Mouse (Mus musculus) CH12.LX (cell line): ENCODE measurements around the gene Lamtor3. TPM values are rescaled to one million over a fixed set of nuclear protein-coding genes. Genes with fewer than 3 reads are reported as not detected.

Experiments
- DNase-seq: peaks from one replicate; pipeline ENCODE4 v3.0.0-alpha.2; 2013; ENCODE audit errors: extremely low read depth
- H3K27ac ChIP-seq: 2 replicates; pipeline ENCODE4 v1.5.1; 2012; ENCODE audit warnings: low read depth, mild to moderate bottlenecking, control low read depth, moderate library complexity; ENCODE audit not compliant: insufficient read depth
- H3K27me3 ChIP-seq: replicated peaks from 2 replicates; pipeline ENCODE3; 2012; ENCODE audit warnings: inconsistent platforms
- H3K36me3 ChIP-seq, 2 experiments: replicated peaks in 1 of 2; 2 replicates each; pipeline versions ENCODE3 to v1.6.1; 2012; ENCODE audit warnings: inconsistent platforms in 1 of 2, low read length in 1 of 2, mild to moderate bottlenecking in 1 of 2, mixed read lengths in 1 of 2, moderate library complexity in 1 of 2; ENCODE audit not compliant: control insufficient read depth in 1 of 2, insufficient read depth in 1 of 2
- H3K4me1 ChIP-seq, 2 experiments: 2 replicates each; pipeline ENCODE4 v1.6.1; 2012; ENCODE audit warnings: inconsistent platforms in 1 of 2, moderate library complexity in 1 of 2; ENCODE audit not compliant: insufficient read depth in 2 of 2, control insufficient read depth in 1 of 2
- H3K4me2 ChIP-seq: 2 replicates; pipeline ENCODE4 v1.6.1; 2012; ENCODE audit warnings: low read depth, mild to moderate bottlenecking, control low read depth; ENCODE audit not compliant: poor library complexity, insufficient read depth, severe bottlenecking
- H3K4me3 ChIP-seq, 3 experiments: fragments of 150-350 bp in 1 of 3; sonication (generic) in 1 of 3; replicated peaks in 1 of 3; 2 replicates each; pipeline versions ENCODE3 to v1.5.1; 2011 to 2012; ENCODE audit warnings: low read depth in 2 of 3, low read length in 2 of 3, mild to moderate bottlenecking in 2 of 3, moderate library complexity in 2 of 3, control low read depth in 1 of 3, improper control_type of control experiment in 1 of 3, inconsistent platforms in 1 of 3, mixed read lengths in 1 of 3; ENCODE audit not compliant: poor library complexity in 1 of 3
- H3K79me2 ChIP-seq: replicated peaks from 2 replicates; pipeline ENCODE4 v1.6.1; 2012; ENCODE audit warnings: mild to moderate bottlenecking, moderate library complexity; ENCODE audit not compliant: control insufficient read depth, poor library complexity, insufficient read depth, severe bottlenecking; ENCODE audit errors: extremely low read depth
- H3K9ac ChIP-seq: 2 replicates; pipeline ENCODE4 v1.6.1; 2012; ENCODE audit warnings: low read depth, mild to moderate bottlenecking, control low read depth, moderate library complexity; ENCODE audit not compliant: insufficient read depth
- H3K9me3 ChIP-seq: replicated peaks from 2 replicates; pipeline ENCODE3; 2012; ENCODE audit warnings: low read length, inconsistent platforms, mixed read lengths
- EP300 ChIP-seq: IDR thresholded peaks from 2 replicates; pipeline ENCODE4 v1.6.1; 2011; ENCODE audit warnings: low read length, improper control_type of control experiment
- HCFC1 ChIP-seq: IDR thresholded peaks from 2 replicates; pipeline ENCODE4 v1.6.1; 2012; ENCODE audit warnings: low read depth, mild to moderate bottlenecking, inconsistent platforms, low read length, improper control_type of control experiment
- IRF4 ChIP-seq: IDR thresholded peaks from 2 replicates; pipeline ENCODE4 v1.6.1; 2014; ENCODE audit warnings: low read depth, mild to moderate bottlenecking, inconsistent platforms, low read length, improper control_type of control experiment
- KAT2A ChIP-seq: IDR thresholded peaks from 2 replicates; pipeline ENCODE4 v1.6.1; 2012; ENCODE audit warnings: low read length, improper control_type of control experiment, inconsistent platforms; ENCODE audit not compliant: insufficient replicate concordance
- MAFK ChIP-seq: IDR thresholded peaks from 2 replicates; pipeline ENCODE4 v1.6.1; 2011; ENCODE audit warnings: low read length, improper control_type of control experiment; ENCODE audit not compliant: insufficient replicate concordance
- MAZ ChIP-seq: IDR thresholded peaks from 2 replicates; pipeline ENCODE4 v1.6.1; 2012; ENCODE audit warnings: low read depth, mild to moderate bottlenecking, inconsistent platforms, low read length, improper control_type of control experiment, moderate library complexity
- MXI1 ChIP-seq: IDR thresholded peaks from 2 replicates; pipeline ENCODE4 v1.6.1; 2011; ENCODE audit warnings: mild to moderate bottlenecking, low read depth, low read length, improper control_type of control experiment
- MYC ChIP-seq: IDR thresholded peaks from 2 replicates; pipeline ENCODE4 v1.6.1; 2011; ENCODE audit warnings: low read depth, mild to moderate bottlenecking, improper control_type of control experiment, low read length
- NRF1 ChIP-seq: IDR thresholded peaks from 2 replicates; pipeline ENCODE4 v1.6.1; 2014; ENCODE audit warnings: low read depth, mild to moderate bottlenecking, inconsistent platforms, low read length, improper control_type of control experiment, moderate library complexity
- POLR2A ChIP-seq: IDR thresholded peaks from 2 replicates; pipeline ENCODE4 v1.6.1; 2011; ENCODE audit warnings: low read depth, mild to moderate bottlenecking, improper control_type of control experiment, low read length
- POLR2AphosphoS2 ChIP-seq: IDR thresholded peaks from 2 replicates; pipeline ENCODE4 v1.6.1; 2011; ENCODE audit warnings: low read depth, low read length, improper control_type of control experiment
- SIN3A ChIP-seq: IDR thresholded peaks from 2 replicates; pipeline ENCODE4 v1.6.1; 2012; ENCODE audit warnings: low read length, improper control_type of control experiment, inconsistent platforms
- SMC3 ChIP-seq: IDR thresholded peaks from 2 replicates; pipeline ENCODE4 v1.6.1; 2011; ENCODE audit warnings: low read depth, low read length, improper control_type of control experiment
- TCF12 ChIP-seq: IDR thresholded peaks from 2 replicates; pipeline ENCODE4 v1.6.1; 2014; ENCODE audit warnings: low read depth, mild to moderate bottlenecking, inconsistent platforms, low read length, improper control_type of control experiment
- USF1 ChIP-seq: IDR thresholded peaks from 2 replicates; pipeline ENCODE4 v1.6.1; 2014; ENCODE audit warnings: low read depth, mild to moderate bottlenecking, inconsistent platforms, low read length, improper control_type of control experiment
- ZKSCAN1 ChIP-seq: IDR thresholded peaks from 2 replicates; pipeline ENCODE4 v1.6.1; 2012; ENCODE audit warnings: low read depth, inconsistent platforms, low read length, improper control_type of control experiment, borderline replicate concordance
- ZMIZ1 ChIP-seq: IDR thresholded peaks from 2 replicates; pipeline ENCODE4 v1.6.1; 2012; ENCODE audit warnings: low read depth, mild to moderate bottlenecking, inconsistent platforms, low read length, improper control_type of control experiment
- dilution Hi-C: fragments of 300-500 bp; cut with MboI; formaldehyde crosslinking; loops from 2 replicates; pipeline ENCODE4 v1.14.3; 2020; ENCODE audit warnings: low sequenced_read_pairs; ENCODE audit not compliant: extremely low pct_unique_long_range_greater_than_20kb, extremely low pct_ligation_motif_present
- in situ Hi-C: fragments of 300-500 bp; cut with MboI; formaldehyde crosslinking; loops from 3 replicates; pipeline ENCODE4 v1.14.3; 2019; ENCODE audit warnings: low sequenced_read_pairs, low pct_ligation_motif_present, low pct_unique_long_range_greater_than_20kb, mixed read lengths
- polyA plus RNA-seq: library from polyadenylated mRNA; unstranded; fragments of >175 nt; gene quantifications from 2 replicates; pipeline ENCODE4 v1.2.1, GENCODE M21; 2012; ENCODE audit warnings: low read depth; ENCODE audit not compliant: insufficient read length
- total RNA-seq, 2 experiments: library from RNA; depleted of rRNA; stranded (reverse); fragments of 300-350 nt in 1 of 2; fragments of >200 nt in 1 of 2; gene quantifications; 2 replicates each; pipeline ENCODE4 v1.2.3; 2012 to 2014

Gene Lamtor3
- total and polyA plus RNA-seq, 3 experiments: 146 to 245 (median 147) TPM

DNA sequence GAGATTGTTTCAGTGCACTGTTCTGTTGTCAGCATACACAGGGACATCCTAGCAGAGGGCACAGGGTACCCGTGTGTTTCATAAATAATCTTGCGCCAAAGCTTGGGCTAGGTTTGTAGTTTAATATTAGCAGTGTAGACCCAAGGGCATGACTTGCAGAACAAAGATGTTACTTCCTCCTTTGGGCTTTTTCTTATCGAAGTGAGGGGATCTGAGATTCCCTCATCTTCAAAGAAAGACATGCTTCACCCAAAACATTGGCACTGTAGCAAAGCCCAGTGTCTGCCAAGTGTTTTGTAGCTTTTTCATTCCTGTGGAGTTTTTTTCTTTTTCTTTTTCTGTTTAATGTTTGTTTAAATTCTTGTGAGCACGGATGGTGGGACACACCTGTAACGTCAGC lies 20.6 kb upstream of the Lamtor3 start:
- H3K9ac ChIP-seq: no peak overlapping the region
- H3K4me3 ChIP-seq: no peak overlapping the region
- no peak overlapping the region for H3K27ac ChIP-seq
- no peak overlapping the region for H3K4me2 ChIP-seq
- H3K27me3 ChIP-seq: no peaks in the 10 kb centered on the region
- no peaks in the 10 kb centered on the region for H3K79me2 ChIP-seq
- H3K4me1 ChIP-seq: peaks cover 0 to 17% of the 10 kb centered on the region in 2 experiments; a peak in 2 of 4 replicates
- H3K36me3 ChIP-seq: peaks cover 40 to 57% of the 10 kb centered on the region in 2 experiments
- no peak for TF ChIP-seq ZKSCAN1
- no peak for TF ChIP-seq TCF12
- TF ChIP-seq MAFK: no peak
- no peak for TF ChIP-seq HCFC1
- no peak for TF ChIP-seq POLR2AphosphoS2
- TF ChIP-seq MAZ: no peak
- no peak for TF ChIP-seq POLR2A
- no peak for TF ChIP-seq EP300
- H3K9me3 ChIP-seq: peaks cover 8% of the 10 kb centered on the region
- in situ Hi-C loops: no loop called here
- DNase-seq: no peak
- dilution Hi-C loops: no loop called here

- no peak overlapping the region for H3K9ac ChIP-seq
- dilution Hi-C loops: no loop called here
- DNase-seq: no peak
- H3K36me3 ChIP-seq: peaks cover 44 to 63% of the 10 kb centered on the region in 2 experiments
- H3K4me3 ChIP-seq: no peak overlapping the region
- H3K27me3 ChIP-seq: no peaks in the 10 kb centered on the region
- H3K79me2 ChIP-seq: no peaks in the 10 kb centered on the region
- H3K4me2 ChIP-seq: no peak overlapping the region
- peaks cover 9% of the 10 kb centered on the region for H3K9me3 ChIP-seq
- TF ChIP-seq MXI1: no peak
- no peak for TF ChIP-seq MAFK
- no peak for TF ChIP-seq ZMIZ1
- no peak for TF ChIP-seq USF1
- no peak for TF ChIP-seq EP300
- TF ChIP-seq SIN3A: no peak
- TF ChIP-seq SMC3: no peak
- no peak for TF ChIP-seq NRF1
- no peak for TF ChIP-seq MYC
- TF ChIP-seq KAT2A: no peak
- no peak for TF ChIP-seq TCF12
- TF ChIP-seq IRF4: no peak
- peaks cover 0 to 17% of the 10 kb centered on the region in 2 experiments; a peak in 2 of 4 replicates for H3K4me1 ChIP-seq
- in situ Hi-C loops: no loop called here
- H3K27ac ChIP-seq: no peak overlapping the region
Measured at GRCm38 (mm10) chr3:137900149-137900548, 18.2 kb upstream of the Lamtor3 start.
